Mouse (Mus musculus): ENCODE measurements around the gene Timp3.

DNA sequence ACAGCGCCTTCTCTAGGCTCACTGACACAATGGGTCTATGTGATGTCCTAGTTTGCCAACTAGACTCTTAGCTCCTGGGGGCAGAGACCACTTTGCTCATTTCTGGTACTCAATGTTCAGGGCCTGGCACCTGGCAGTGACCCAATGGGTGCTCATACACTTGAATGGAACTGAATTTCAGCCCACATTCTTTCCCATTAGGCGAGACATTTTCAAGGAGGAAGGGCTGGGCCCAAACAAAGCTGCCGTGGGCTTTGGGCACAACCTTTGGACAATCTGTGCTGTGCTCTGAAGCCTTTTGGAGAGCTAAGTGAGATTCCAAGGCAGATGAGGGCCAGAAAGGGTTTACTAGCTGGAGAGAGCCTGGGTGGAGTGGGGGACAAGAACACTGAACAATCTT is 41.2 kb upstream of the Timp3 start:
- TF ChIP-seq CTCF (conservative IDR thresholded peaks at IDR 0.05; ENCODE audit: low read length) (no peak), NANOG (IDR thresholded peaks at IDR 0.05; ENCODE audit: borderline replicate concordance, low read length) (no peak), POU5F1 (IDR thresholded peaks at IDR 0.05; ENCODE audit: borderline replicate concordance, low read length) (no peak)

All from E14TG2a.4 (cell line).